Mouse (Mus musculus) NIH3T3 (cell line): ENCODE measurements around the gene Abcg1.

ENCODE experiments used
- DNase-seq: peaks from one replicate; pipeline ENCODE4 v3.0.0-alpha.2; 2012; ENCODE audit warnings: low read depth

Gene Abcg1

GRCm38 (mm10) chr17:31057151-31057890 is at the start of gene Abcg1:
Gene Abcg1 (plus strand): TSS chr17:31057675.
- DNase-seq, result no peak

- DNase-seq, result no peak
Measured at GRCm38 (mm10) chr17:31008416-31008815, 49.1 kb upstream of the Abcg1 start.

GRCm38 (mm10) chr17:31011551-31012394 is 45.7 kb upstream of the Abcg1 start:
- DNase-seq, result peak; percentile 70

- peak; percentile 53 for DNase-seq
Measured at GRCm38 (mm10) chr17:31018267-31018666, 39.2 kb upstream of the Abcg1 start.

GRCm38 (mm10) chr17:31019505-31019904 is 38.0 kb upstream of the Abcg1 start:
- DNase-seq, result peak; percentile 35

- DNase-seq, result no peak
Measured at GRCm38 (mm10) chr17:31020078-31020477, 37.4 kb upstream of the Abcg1 start.

GRCm38 (mm10) chr17:31021276-31021675 is 36.2 kb upstream of the Abcg1 start:
- DNase-seq, result no peak

GRCm38 (mm10) chr17:31024125-31024781 is 33.2 kb upstream of the Abcg1 start:
- DNase-seq, result no peak

GRCm38 (mm10) chr17:31024782-31025125 is 32.7 kb upstream of the Abcg1 start:
- no peak for DNase-seq

- DNase-seq, result no peak
Measured at GRCm38 (mm10) chr17:31026986-31027385, 30.5 kb upstream of the Abcg1 start.

GRCm38 (mm10) chr17:31027723-31028122 is 29.8 kb upstream of the Abcg1 start:
- no peak for DNase-seq

- no peak for DNase-seq
Measured at GRCm38 (mm10) chr17:31028821-31029370, 28.6 kb upstream of the Abcg1 start.

- no peak for DNase-seq
Measured at GRCm38 (mm10) chr17:31029407-31029806, 28.1 kb upstream of the Abcg1 start.

GRCm38 (mm10) chr17:31032341-31032740 is 25.1 kb upstream of the Abcg1 start:
- no peak for DNase-seq

GRCm38 (mm10) chr17:31033251-31033650 is 24.2 kb upstream of the Abcg1 start:
- DNase-seq, result no peak

GRCm38 (mm10) chr17:31034165-31034564 is 23.3 kb upstream of the Abcg1 start:
- no peak for DNase-seq

- no peak for DNase-seq
Measured at GRCm38 (mm10) chr17:31034674-31035356, 22.7 kb upstream of the Abcg1 start.

GRCm38 (mm10) chr17:31036168-31036876 is 21.2 kb upstream of the Abcg1 start:
- no peak for DNase-seq

- DNase-seq, result no peak
Measured at GRCm38 (mm10) chr17:31037331-31037730, 20.1 kb upstream of the Abcg1 start.

- DNase-seq, result no peak
Measured at GRCm38 (mm10) chr17:31038381-31038780, 19.1 kb upstream of the Abcg1 start.

GRCm38 (mm10) chr17:31039626-31040025 is 17.8 kb upstream of the Abcg1 start:
- peak; percentile 5 for DNase-seq
